Mouse (Mus musculus) C2C12 (cell line): Measurements from ENCODE around the gene Golgb1. TPM values are rescaled to one million over a fixed set of nuclear protein-coding genes. Genes with fewer than 3 reads are reported as not detected.

Source experiments
- H3K27me3 ChIP-seq: one replicate; pipeline ENCODE4 v1.6.1; 2011; ENCODE audit not compliant: control insufficient read depth, insufficient read depth, insufficient read length
- H3K36me3 ChIP-seq: one replicate; pipeline ENCODE4 v1.6.1; 2011; ENCODE audit not compliant: control insufficient read depth, insufficient read depth
- H3K4me3 ChIP-seq: one replicate; pipeline ENCODE4 v1.5.1; 2011; ENCODE audit warnings: mild to moderate bottlenecking, control low read depth; ENCODE audit not compliant: poor library complexity, insufficient read depth, severe bottlenecking
- H3K79me2 ChIP-seq: one replicate; pipeline ENCODE4 v1.6.1; 2011; ENCODE audit not compliant: control insufficient read depth, insufficient read depth
- H3K79me3 ChIP-seq: one replicate; pipeline ENCODE4 v1.6.1; 2011; ENCODE audit warnings: low read depth, control low read depth
- H3ac ChIP-seq: one replicate; pipeline ENCODE3; 2011; ENCODE audit warnings: low read depth; ENCODE audit not compliant: control insufficient read depth, insufficient read length
- CEBPB ChIP-seq: IDR thresholded peaks from one replicate; pipeline ENCODE4 v1.6.1; 2011; ENCODE audit warnings: low read depth, mild to moderate bottlenecking, control low read depth, moderate library complexity
- CTCF ChIP-seq: IDR thresholded peaks from one replicate; pipeline ENCODE4 v1.5.1; 2011; ENCODE audit not compliant: control insufficient read depth, insufficient read depth, insufficient read length
- FOSL1 ChIP-seq: IDR thresholded peaks from one replicate; pipeline ENCODE4 v1.8.0; 2011; ENCODE audit warnings: mild to moderate bottlenecking, low read length; ENCODE audit not compliant: poor library complexity, insufficient read depth, severe bottlenecking
- MAX ChIP-seq: IDR thresholded peaks from one replicate; pipeline ENCODE4 v1.6.1; 2011; ENCODE audit warnings: mild to moderate bottlenecking, control low read depth
- MYOD1 ChIP-seq: IDR thresholded peaks from one replicate; pipeline ENCODE4 v1.6.1; 2011; ENCODE audit warnings: low read depth; ENCODE audit not compliant: control insufficient read depth, insufficient read length
- MYOG ChIP-seq: IDR thresholded peaks from one replicate; pipeline ENCODE4 v1.6.1; 2011; ENCODE audit not compliant: control insufficient read depth, insufficient read length; ENCODE audit errors: extremely low read depth
- USF1 ChIP-seq: IDR thresholded peaks from one replicate; pipeline ENCODE4 v1.6.1; 2011; ENCODE audit warnings: low read depth, mild to moderate bottlenecking, control low read depth, moderate library complexity
- polyA plus RNA-seq: library from polyadenylated mRNA; unstranded; fragments of >200 nt; fragmentation: generic; extraction: Trizol; gene quantifications from one replicate; pipeline ENCODE4 v1.2.1, GENCODE M21; 2012; ENCODE audit warnings: missing spikeins

Golgb1 gene
- polyA plus RNA-seq, 1 experiment = 9.4 TPM

GRCm38 (mm10) chr16:36893317-36893716 is 18.4 kb downstream of the Golgb1 start:
- H3ac ChIP-seq = no peak overlapping the region
- TF ChIP-seq CTCF = no peak
- no peak for TF ChIP-seq USF1
- H3K79me2 ChIP-seq = no peaks in the 10 kb centered on the region
- H3K27me3 ChIP-seq = no peaks in the 10 kb centered on the region
- H3K4me3 ChIP-seq = no peak overlapping the region
- no peaks in the 10 kb centered on the region for H3K79me3 ChIP-seq
- peaks cover 38% of the 10 kb centered on the region for H3K36me3 ChIP-seq

DNA sequence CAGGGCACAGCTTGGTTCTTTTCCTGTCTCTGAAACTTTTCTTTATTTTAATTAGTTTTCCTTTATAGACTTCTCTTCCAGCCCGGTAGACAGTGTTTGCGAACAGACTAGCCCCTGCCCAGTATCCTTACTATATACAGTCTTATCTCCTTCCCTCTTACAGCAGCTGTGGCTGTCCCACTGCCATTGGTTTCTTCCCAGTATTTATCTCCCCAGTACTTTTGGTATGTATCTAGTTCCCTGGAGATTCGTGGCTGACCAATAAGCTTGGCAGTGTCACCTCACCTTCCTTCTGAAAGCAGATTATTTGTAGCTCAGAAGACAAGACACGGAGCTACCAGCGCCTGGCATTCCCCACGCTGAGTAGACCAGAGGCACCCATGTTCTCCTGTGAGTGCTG is 21.8 kb downstream of the Golgb1 start:
- Histone ChIP-seq H3K4me3 (no peak overlapping the region), H3K79me2 (no peaks in the 10 kb centered on the region), H3K36me3 (peaks cover 48% of the 10 kb centered on the region), H3K79me3 (no peaks in the 10 kb centered on the region), H3K27me3 (no peaks in the 10 kb centered on the region), H3ac (no peak overlapping the region)
- no peak for TF ChIP-seq CEBPB
- TF ChIP-seq MAX = no peak
- TF ChIP-seq CTCF = no peak
- TF ChIP-seq MYOG = no peak
- TF ChIP-seq MYOD1 = no peak
- TF ChIP-seq USF1 = no peak
- no peak for TF ChIP-seq FOSL1

- Histone ChIP-seq H3K36me3 (peaks cover 31% of the 10 kb centered on the region), H3ac (no peak overlapping the region), H3K27me3 (no peaks in the 10 kb centered on the region), H3K79me3 (no peaks in the 10 kb centered on the region), H3K4me3 (no peak overlapping the region), H3K79me2 (no peaks in the 10 kb centered on the region)
- no peak for TF ChIP-seq CTCF
- TF ChIP-seq MAX = no peak
- TF ChIP-seq CEBPB = no peak
- TF ChIP-seq FOSL1 = no peak
- no peak for TF ChIP-seq MYOG
- TF ChIP-seq MYOD1 = no peak
- no peak for TF ChIP-seq USF1
These were observed 28.2 kb downstream of the Golgb1 start for GRCm38 (mm10) chr16:36903156-36903555.

GRCm38 (mm10) chr16:36911909-36912308 is 37.0 kb downstream of the Golgb1 start:
- no peak overlapping the region for H3ac ChIP-seq

DNA sequence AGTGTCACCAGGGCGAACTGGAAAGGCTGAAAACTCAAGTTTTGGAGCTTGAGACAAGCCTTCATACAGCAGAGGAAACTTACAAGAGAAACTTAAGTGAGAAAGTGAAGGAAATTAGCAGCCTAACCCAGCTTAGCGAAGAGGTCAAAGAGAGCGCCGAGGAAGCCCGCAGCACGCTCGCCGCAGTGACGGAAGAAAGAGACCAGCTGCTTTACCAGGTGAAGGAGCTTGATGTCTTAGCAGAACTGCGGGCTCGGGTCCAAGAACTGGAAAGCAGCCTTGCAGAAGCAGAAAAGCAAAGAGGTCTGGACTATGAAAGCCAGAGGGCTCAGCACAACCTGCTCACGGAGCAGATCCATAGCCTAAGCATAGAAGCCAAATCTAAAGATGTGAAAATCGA is 37.4 kb downstream of the Golgb1 start:
- Histone ChIP-seq H3K4me3 (no peak overlapping the region), H3K79me2 (no peaks in the 10 kb centered on the region), H3K79me3 (no peaks in the 10 kb centered on the region), H3K36me3 (peaks cover 40% of the 10 kb centered on the region), H3K27me3 (no peaks in the 10 kb centered on the region), H3ac (no peak overlapping the region)
- TF ChIP-seq MAX (no peak), FOSL1 (no peak), MYOG (no peak), USF1 (no peak), CEBPB (no peak), MYOD1 (no peak), CTCF (no peak)

More at GRCm38 (mm10) chr16:36911909-36912308, 37.0 kb downstream of the Golgb1 start:
- Histone ChIP-seq H3K4me3 (no peak overlapping the region), H3K27me3 (no peaks in the 10 kb centered on the region), H3K79me2 (no peaks in the 10 kb centered on the region), H3K79me3 (no peaks in the 10 kb centered on the region), H3K36me3 (peaks cover 40% of the 10 kb centered on the region)
- no peak for TF ChIP-seq CEBPB
- TF ChIP-seq USF1 = no peak
- no peak for TF ChIP-seq CTCF
- no peak for TF ChIP-seq MYOD1
- no peak for TF ChIP-seq FOSL1
- no peak for TF ChIP-seq MAX
- no peak for TF ChIP-seq MYOG

- TF ChIP-seq MYOD1 = no peak
- no peak for TF ChIP-seq USF1
- TF ChIP-seq MAX = no peak
- no peak for TF ChIP-seq FOSL1
- TF ChIP-seq CTCF = no peak
- TF ChIP-seq MYOG = no peak
- TF ChIP-seq CEBPB = no peak
- H3K79me3 ChIP-seq = no peaks in the 10 kb centered on the region
These were observed 39.3 kb downstream of the Golgb1 start for GRCm38 (mm10) chr16:36914195-36914594.

More at GRCm38 (mm10) chr16:36914195-36914594, 39.3 kb downstream of the Golgb1 start:
- H3K4me3 ChIP-seq = no peak overlapping the region
- H3K27me3 ChIP-seq = no peaks in the 10 kb centered on the region
- H3ac ChIP-seq = no peak overlapping the region
- H3K79me2 ChIP-seq = no peaks in the 10 kb centered on the region
- peaks cover 53% of the 10 kb centered on the region for H3K36me3 ChIP-seq
